Comparison of ENCODE assay signal across 8 mouse cellular contexts in the genomic region with DNA sequence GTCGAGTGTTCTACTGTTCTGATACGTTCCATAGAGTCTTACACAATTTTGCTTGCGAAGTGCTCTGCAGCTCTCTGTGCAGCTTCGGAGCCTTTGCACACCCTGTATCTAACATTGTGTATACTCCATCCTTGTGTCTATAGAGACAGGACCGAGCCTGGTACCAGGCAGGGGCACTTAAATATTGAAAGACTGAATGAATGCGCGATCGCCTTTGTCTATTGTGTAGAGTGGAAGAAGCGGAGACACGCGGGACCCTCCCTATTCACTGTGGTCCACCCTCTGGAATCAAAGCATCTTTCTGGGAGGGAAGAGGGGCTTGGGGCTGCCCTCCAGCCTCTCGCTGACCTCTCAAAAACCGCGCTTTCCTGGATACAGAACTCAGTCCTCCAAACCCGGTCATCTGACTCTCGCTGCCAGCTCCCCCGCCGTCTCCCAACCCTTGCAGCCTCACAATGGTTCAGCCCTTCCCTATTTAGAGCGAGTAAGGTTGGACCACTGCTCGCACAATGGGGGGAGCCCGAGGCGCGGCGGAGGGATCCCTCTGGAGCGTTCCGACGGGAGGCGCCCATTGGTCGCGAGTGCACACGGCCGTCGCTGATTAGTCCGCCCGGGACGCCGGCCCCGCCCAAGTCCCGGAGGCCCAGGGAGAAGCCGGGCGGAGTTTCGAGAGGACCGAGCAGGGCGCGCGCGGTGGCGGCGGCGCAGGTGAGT. TPM values are rescaled to one million over a fixed set of nuclear protein-coding genes. Genes with fewer than 3 reads are reported as not detected.
A peak's percentile ranks its signal among the peaks of the same experiment; 100 is the strongest.
DNase-seq lines count a peak whose midpoint lies in the region; ATAC-seq and TF ChIP-seq lines count a peak whose summit lies in the region.

Gene Gipc1, plus strand, starts transcription at position 648 of the 714 bp plus-strand sequence.

- peak; percentile 88 for TF ChIP-seq EP300 in heart, postnatal 0 days (IDR thresholded peaks at IDR 0.05; ENCODE audit: low read depth)

- WGBS in forebrain, embryonic 12.5 days: 4% methylated on average over 47 of the region's 50 CpGs
- WGBS in heart, postnatal 0 days: 4% methylated on average over 49 of the region's 50 CpGs
- 4% methylated on average over 50 of the region's 50 CpGs for whole genome bisulfite sequencing in liver, embryonic 16.5 days (ENCODE audit: insufficient replicate concordance)
- 6% methylated on average over 40 of the region's 50 CpGs for WGBS in neural tube, embryonic 13.5 days

- peak; percentile 98 for DNase-seq in c-Kit-positive CD71-positive TER-119-positive erythroid progenitor cells, embryonic 14.5 days (ENCODE audit: low spot score)
- DNase-seq in heart, postnatal 0 days (ENCODE audit: low spot score): peak; percentile 97
- peak; percentile 95 to 98 for DNase-seq in kidney, postnatal 4 days

- H3K4me1 ChIP-seq in E14TG2a.4 (replicated peaks; ENCODE audit: low read depth, low read length): peaks cover 42% of the 10 kb centered on the region
- peaks cover 22% of the 10 kb centered on the region for H3K4me1 ChIP-seq in forebrain, embryonic 12.5 days
- peaks cover 15% of the 10 kb centered on the region for H3K4me1 ChIP-seq in heart, postnatal 0 days (ENCODE audit: control insufficient read depth, insufficient read depth)
- H3K4me1 ChIP-seq in liver, embryonic 16.5 days (ENCODE audit: control insufficient read depth, low read depth, low read length): peaks cover 37% of the 10 kb centered on the region
- H3K4me1 ChIP-seq in neural tube, embryonic 13.5 days (replicated peaks): peaks cover 32% of the 10 kb centered on the region
- peaks cover 16% of the 10 kb centered on the region for H3K4me1 ChIP-seq in testis, adult 2 months (ENCODE audit: control insufficient read depth, insufficient read depth, low read length)

- H3K4me3 ChIP-seq in E14TG2a.4 (replicated peaks; ENCODE audit: low read length): peak within 1 kb of the TSS; percentile 95
- H3K4me3 ChIP-seq in forebrain, embryonic 12.5 days (replicated peaks): peak within 1 kb of the TSS; percentile 90
- H3K4me3 ChIP-seq in heart, postnatal 0 days (ENCODE audit: low read depth, low read length): peak within 1 kb of the TSS; percentile 82
- peak within 1 kb of the TSS; percentile 85 for H3K4me3 ChIP-seq in liver, embryonic 16.5 days (ENCODE audit: low read depth, low read length)
- peak within 1 kb of the TSS; percentile 84 for H3K4me3 ChIP-seq in neural tube, embryonic 13.5 days
- peak within 1 kb of the TSS; percentile 88 for H3K4me3 ChIP-seq in testis, adult 2 months (ENCODE audit: control insufficient read depth, low read depth, low read length)

- TF ChIP-seq CTCF in E14TG2a.4 (conservative IDR thresholded peaks at IDR 0.05; ENCODE audit: low read length): no peak
- TF ChIP-seq CTCF in heart, postnatal 0 days (IDR thresholded peaks at IDR 0.05; ENCODE audit: low read depth): no peak
- TF ChIP-seq CTCF in testis, adult 2 months (IDR thresholded peaks at IDR 0.05; ENCODE audit: control insufficient read depth, insufficient read depth, insufficient replicate concordance, low read depth, low read length): no peak

- peak within 1 kb of the TSS; percentile 96 for H3K4me2 ChIP-seq in forebrain, embryonic 12.5 days
- H3K4me2 ChIP-seq in heart, postnatal 0 days (ENCODE audit: low read depth, low read length): peak within 1 kb of the TSS; percentile 83
- H3K4me2 ChIP-seq in liver, embryonic 16.5 days (ENCODE audit: low read depth, low read length): peak within 1 kb of the TSS; percentile 94
- H3K4me2 ChIP-seq in neural tube, embryonic 13.5 days: peak within 1 kb of the TSS; percentile 70

- H3K27ac ChIP-seq in forebrain, embryonic 12.5 days: peak within 1 kb of the TSS; percentile 87
- peak within 1 kb of the TSS; percentile 74 for H3K27ac ChIP-seq in heart, postnatal 0 days (ENCODE audit: low read depth)
- H3K27ac ChIP-seq in liver, embryonic 16.5 days (ENCODE audit: low read length): peak within 1 kb of the TSS; percentile 80
- H3K27ac ChIP-seq in neural tube, embryonic 13.5 days (replicated peaks): peak within 1 kb of the TSS; percentile 93
- peak within 1 kb of the TSS; percentile 59; the same call in 1 of the 2 replicates for H3K27ac ChIP-seq in testis, adult 2 months (ENCODE audit: control insufficient read depth, insufficient read depth, low read depth, low read length)

- peak; percentile 75 for TF ChIP-seq POLR2A in testis, adult 2 months (IDR thresholded peaks at IDR 0.05; ENCODE audit: control insufficient read depth, low read depth, low read length)

- H3K9ac ChIP-seq in forebrain, embryonic 12.5 days: peak within 1 kb of the TSS; percentile 90
- peak within 1 kb of the TSS; percentile 75 for H3K9ac ChIP-seq in heart, postnatal 0 days (replicated peaks; ENCODE audit: low read depth, low read length)
- peak within 1 kb of the TSS; percentile 87 for H3K9ac ChIP-seq in liver, embryonic 16.5 days (ENCODE audit: low read depth, low read length)
- H3K9ac ChIP-seq in neural tube, embryonic 13.5 days: peak within 1 kb of the TSS; percentile 91

- peaks cover 27% of the 10 kb centered on the region for H3K36me3 ChIP-seq in E14TG2a.4 (ENCODE audit: insufficient read depth, low read length)
- peaks cover 15% of the 10 kb centered on the region; the same call in 1 of the 2 replicates for H3K36me3 ChIP-seq in forebrain, embryonic 12.5 days (replicated peaks)
- H3K36me3 ChIP-seq in heart, postnatal 0 days (replicated peaks; ENCODE audit: control insufficient read depth, insufficient read depth, low read length): no peaks in the 10 kb centered on the region; the same call in 1 of the 2 replicates
- H3K36me3 ChIP-seq in liver, embryonic 16.5 days (ENCODE audit: control insufficient read depth, insufficient read depth): no peaks in the 10 kb centered on the region
- H3K36me3 ChIP-seq in neural tube, embryonic 13.5 days: no peaks in the 10 kb centered on the region
- H3K36me3 ChIP-seq in testis, adult 2 months (ENCODE audit: control insufficient read depth, insufficient read depth, low read length): no peaks in the 10 kb centered on the region

- ATAC-seq in forebrain, embryonic 12.5 days (ENCODE audit: low FRiP score): peak; percentile 98
- ATAC-seq in heart, postnatal 0 days (ENCODE audit: insufficient read depth, low read depth): peak; percentile 94
- ATAC-seq in liver, embryonic 16.5 days (ENCODE audit: low read depth): peak; percentile 96
- peak; percentile 95 for ATAC-seq in neural tube, embryonic 13.5 days (ENCODE audit: low read depth)

- H3K9me3 ChIP-seq in E14TG2a.4 (ENCODE audit: low read length): peaks cover 7% of the 10 kb centered on the region
- H3K9me3 ChIP-seq in forebrain, embryonic 12.5 days: 0 out of 2 replicates have a peak, but pooled peaks cover 2% of the 10 kb centered on the region
- no peaks in the 10 kb centered on the region for H3K9me3 ChIP-seq in heart, postnatal 0 days (replicated peaks; ENCODE audit: control insufficient read depth, low read length)
- H3K9me3 ChIP-seq in liver, embryonic 16.5 days (replicated peaks; ENCODE audit: control insufficient read depth, low read length): 0 out of 2 replicates have a peak, but pooled peaks cover 2% of the 10 kb centered on the region
- H3K9me3 ChIP-seq in neural tube, embryonic 13.5 days: 0 out of 2 replicates have a peak, but pooled peaks cover 3% of the 10 kb centered on the region

- no peaks in the 10 kb centered on the region for H3K27me3 ChIP-seq in E14TG2a.4 (ENCODE audit: insufficient read depth, low read length)
- H3K27me3 ChIP-seq in forebrain, embryonic 12.5 days: no peaks in the 10 kb centered on the region
- H3K27me3 ChIP-seq in heart, postnatal 0 days (ENCODE audit: control insufficient read depth, insufficient read depth, low read length): no peaks in the 10 kb centered on the region
- H3K27me3 ChIP-seq in liver, embryonic 16.5 days (ENCODE audit: control insufficient read depth, insufficient read depth, low read depth, low read length): no peaks in the 10 kb centered on the region
- no peaks in the 10 kb centered on the region for H3K27me3 ChIP-seq in neural tube, embryonic 13.5 days
- no peaks in the 10 kb centered on the region for H3K27me3 ChIP-seq in testis, adult 2 months (ENCODE audit: control insufficient read depth, insufficient read depth, low read length)

RNA-seq across cellular contexts. Expression of gene Gipc1, which starts in this region (rescaled TPM):
- polyA plus RNA-seq in forebrain, embryonic 12.5 days (2016; fragmentation: Nextera tagmentation; extraction: Ambion mirVana): 201 and 214 TPM in 2 replicates
- total RNA-seq in heart, postnatal 0 days (2014; rRNA removed; ENCODE audit: low replicate concordance): 82.2 and 82.6 TPM in 2 replicates
- 101 and 102 TPM in 2 replicates for polyA plus RNA-seq in heart, postnatal 0 days (2015; fragmentation: Nextera tagmentation; extraction: Ambion mirVana)
- 47.0 and 48.6 TPM in 2 replicates for polyA plus RNA-seq in liver, embryonic 16.5 days (2015; fragmentation: Nextera tagmentation; extraction: Ambion mirVana)
- polyA plus RNA-seq in neural tube, embryonic 13.5 days (2015; fragmentation: Nextera tagmentation; extraction: Ambion mirVana): 149 and 151 TPM in 2 replicates
- 12.1 and 12.2 TPM in 2 replicates for polyA plus RNA-seq in testis, adult 2 months (2012; rRNA removed)

Comparison
In these comparisons a context has a peak if more than half of its experiments do, and no peak if none do; other contexts are left out.
1. Peak in every context shown above with its lines: DNase-seq, ATAC-seq, H3K4me3 ChIP-seq and H3K27ac ChIP-seq.